ENCODE assay signal across 8 mouse cellular contexts in genomic region chr7:113295077-113295890, GRCm38 (mm10).
A peak's percentile ranks its signal among the peaks of the same experiment; 100 is the strongest.
DNase-seq lines count a peak whose midpoint lies in the region; ATAC-seq and TF ChIP-seq lines count a peak whose summit lies in the region.

No protein-coding gene starts in this region.

- no peak for TF ChIP-seq CTCF in kidney, postnatal 0 days (IDR thresholded peaks at IDR 0.05; ENCODE audit: low read depth)

- no peak overlapping the region for H3K9ac ChIP-seq in kidney, postnatal 0 days (ENCODE audit: low read depth, low read length)
- H3K9ac ChIP-seq in liver, embryonic 12.5 days = peak overlapping the region; percentile 54

- no peak overlapping the region for H3K27ac ChIP-seq in kidney, postnatal 0 days
- peak overlapping the region; percentile 80 for H3K27ac ChIP-seq in liver, embryonic 12.5 days

- 0 out of 2 replicates have a peak, but pooled peaks cover 3% of the 10 kb centered on the region for H3K36me3 ChIP-seq in kidney, postnatal 0 days (ENCODE audit: insufficient read depth, low read length)
- peaks cover 20% of the 10 kb centered on the region for H3K36me3 ChIP-seq in liver, embryonic 12.5 days

- H3K9me3 ChIP-seq in kidney, postnatal 0 days (replicated peaks; ENCODE audit: low read length) = no peaks in the 10 kb centered on the region
- H3K9me3 ChIP-seq in liver, embryonic 12.5 days (replicated peaks) = no peaks in the 10 kb centered on the region

- no peaks in the 10 kb centered on the region for H3K4me1 ChIP-seq in kidney, postnatal 0 days (replicated peaks; ENCODE audit: insufficient read depth, low read length)
- peaks cover 64% of the 10 kb centered on the region for H3K4me1 ChIP-seq in liver, embryonic 12.5 days

- no peak overlapping the region for H3K4me2 ChIP-seq in kidney, postnatal 0 days (ENCODE audit: low read length)
- H3K4me2 ChIP-seq in liver, embryonic 12.5 days = peak overlapping the region; percentile 81

- no peaks in the 10 kb centered on the region for H3K27me3 ChIP-seq in kidney, postnatal 0 days (ENCODE audit: insufficient read depth, low read length)
- no peaks in the 10 kb centered on the region for H3K27me3 ChIP-seq in liver, embryonic 12.5 days (replicated peaks)

- 32% methylated on average over 17 of the region's 17 CpGs for WGBS in kidney, postnatal 0 days
- WGBS in liver, embryonic 12.5 days (ENCODE audit: insufficient replicate concordance) = 3% methylated on average over 17 of the region's 17 CpGs

- ATAC-seq in kidney, postnatal 0 days (replicated peaks; ENCODE audit: low FRiP score, low read depth) = no peak
- peak; percentile 77 for ATAC-seq in liver, embryonic 12.5 days

- DNase-seq in kidney, postnatal 0 days (ENCODE audit: low spot score) = peak; percentile 34
- DNase-seq in kidney, adult 9 months = no peak
- peak; percentile 59 for DNase-seq in embryo, embryonic 9.5 days (ENCODE audit: extremely low spot score)
- DNase-seq in spleen, postnatal 4 days (ENCODE audit: low spot score in 2 of 2) = peak; percentile 22 to 68
- no peak for DNase-seq in cerebellum, adult 8-10 months
- DNase-seq in layer of hippocampus, postnatal 36 days = no peak
- no peak for DNase-seq in gastrocnemius, adult 18-20 months (ENCODE audit: low spot score)

- no peak overlapping the region for H3K4me3 ChIP-seq in kidney, postnatal 0 days (replicated peaks; ENCODE audit: low read depth, low read length)
- peak overlapping the region; percentile 58 for H3K4me3 ChIP-seq in liver, embryonic 12.5 days

Comparison
In these comparisons a context has a peak if more than half of its experiments do, and no peak if none do; other contexts are left out.
1. DNase-seq: peak in kidney, postnatal 0 days (single experiment), embryo, embryonic 9.5 days (single experiment) and spleen, postnatal 4 days (2 of 2); none in kidney, adult 9 months (single experiment), cerebellum, adult 8-10 months (single experiment), layer of hippocampus, postnatal 36 days (0 of 2) and gastrocnemius, adult 18-20 months (single experiment).